Mouse (Mus musculus): ENCODE results near the gene Frs2. TPM values are rescaled to one million over a fixed set of nuclear protein-coding genes. Genes with fewer than 3 reads are reported as not detected.

Gene Frs2
- polyA plus RNA-seq, 1 experiment from 2014 or later, result 7.7 TPM

DNA sequence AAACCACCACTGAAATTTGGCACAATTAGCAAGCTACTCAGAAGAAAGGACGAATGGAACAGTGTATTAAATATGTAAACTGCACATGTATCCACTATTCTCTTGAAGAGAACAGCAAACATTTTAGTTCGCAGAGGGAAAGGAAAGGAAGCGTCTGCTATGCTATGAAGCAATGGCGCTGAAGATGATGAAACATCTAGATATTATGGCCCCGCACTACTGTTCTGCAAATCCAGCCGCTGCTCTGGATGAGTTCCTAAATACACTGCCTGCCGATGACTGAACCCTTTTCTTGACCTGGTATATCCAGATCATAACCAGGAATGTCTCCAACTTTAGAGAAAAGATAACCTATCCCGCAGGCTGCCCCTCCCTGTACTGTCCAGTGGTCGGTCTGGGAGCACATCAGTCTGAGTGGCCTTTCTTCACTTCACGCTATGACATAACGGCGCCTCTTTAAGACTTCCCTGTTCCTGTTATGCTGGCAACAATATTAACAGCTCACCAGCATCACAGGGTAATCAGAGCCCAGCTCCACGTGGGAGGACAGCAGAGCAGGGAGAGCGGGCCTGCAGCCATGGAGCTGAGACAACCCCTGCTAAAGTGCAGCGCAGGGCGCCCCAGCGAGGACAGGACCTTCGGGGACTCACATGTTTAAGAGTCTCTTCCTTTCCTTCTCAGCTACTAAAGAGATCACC is 76.0 kb downstream of the Frs2 start:
- 80% methylated on average over 18 of the region's 18 CpGs for WGBS (ENCODE audit: insufficient replicate concordance)
- Histone ChIP-seq H3K27me3 (ENCODE audit: insufficient read depth, low read length) (no peaks in the 10 kb centered on the region), H3K36me3 (replicated peaks; ENCODE audit: insufficient read depth, low read length) (peaks cover 47% of the 10 kb centered on the region), H3K9ac (replicated peaks) (no peak overlapping the region), H3K4me2 (ENCODE audit: low read depth, low read length) (no peak overlapping the region; the same call in 1 of the 2 replicates), H3K4me1 (ENCODE audit: insufficient read depth) (no peaks in the 10 kb centered on the region), H3K9me3 (ENCODE audit: low read length) (no peaks in the 10 kb centered on the region), H3K4me3 (ENCODE audit: low read depth, low read length) (no peak overlapping the region), H3K27ac (ENCODE audit: low read depth) (no peak overlapping the region; the same call in 1 of the 2 replicates)
- ATAC-seq (peak; percentile 43), DNase-seq (no peak)
- TF ChIP-seq EP300 (IDR thresholded peaks at IDR 0.05; ENCODE audit: low read depth), result no peak
- no peak for TF ChIP-seq CTCF (IDR thresholded peaks at IDR 0.05; ENCODE audit: low read depth)

DNA sequence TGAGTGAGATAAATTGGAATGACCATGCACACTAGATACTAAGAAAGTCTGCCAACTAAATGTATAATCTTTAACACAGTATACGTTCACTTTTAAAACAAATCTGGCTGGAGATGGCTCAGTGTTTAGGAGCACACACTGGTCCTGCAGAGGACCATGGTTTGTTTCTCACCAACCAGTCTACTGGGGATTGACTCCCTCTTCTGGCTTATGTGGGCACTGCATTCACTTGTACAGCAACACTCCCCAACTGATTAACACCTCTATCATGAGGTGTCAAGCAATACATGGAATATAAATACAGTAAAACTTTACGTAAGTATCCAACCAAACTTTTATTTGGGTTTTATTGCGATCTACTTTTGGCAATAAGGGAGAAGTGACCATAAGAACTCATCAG is 79.2 kb downstream of the Frs2 start:
- no peak for ATAC-seq

DNA sequence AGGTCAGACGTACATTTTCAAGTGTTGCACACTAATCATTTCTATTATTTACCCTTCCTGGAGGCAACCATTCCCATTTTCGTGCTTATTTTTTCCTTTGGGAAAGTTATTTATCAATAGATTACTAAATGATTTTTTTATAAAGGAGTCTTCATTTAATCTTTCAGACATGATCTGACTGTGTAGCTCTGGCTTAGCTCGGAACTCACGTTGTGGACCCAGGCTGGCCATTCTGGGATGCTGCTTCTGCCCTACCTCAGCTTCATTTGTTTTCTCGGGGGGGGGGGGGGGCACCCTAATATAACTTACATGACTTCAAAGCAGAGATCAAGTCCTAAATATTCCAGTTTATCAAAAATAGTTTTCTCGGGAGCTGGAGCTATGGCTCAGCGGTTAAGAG is 84.3 kb downstream of the Frs2 start:
- no peak for ATAC-seq
- Histone ChIP-seq H3K9me3 (ENCODE audit: low read length) (no peaks in the 10 kb centered on the region), H3K36me3 (replicated peaks; ENCODE audit: insufficient read depth, low read length) (peaks cover 26% of the 10 kb centered on the region), H3K27me3 (ENCODE audit: insufficient read depth, low read length) (no peaks in the 10 kb centered on the region), H3K27ac (ENCODE audit: low read depth) (no peak overlapping the region), H3K4me2 (ENCODE audit: low read depth, low read length) (peak overlapping the region; percentile 80), H3K4me1 (ENCODE audit: insufficient read depth) (no peaks in the 10 kb centered on the region), H3K9ac (replicated peaks) (no peak overlapping the region), H3K4me3 (ENCODE audit: low read depth, low read length) (peak overlapping the region; percentile 95)
- WGBS (ENCODE audit: insufficient replicate concordance), result 6% methylated on average over 7 of the region's 7 CpGs
- TF ChIP-seq EP300 (IDR thresholded peaks at IDR 0.05; ENCODE audit: low read depth), result 0 out of 2 replicates have a peak, but pooled peaks have one; percentile 1
- TF ChIP-seq CTCF (IDR thresholded peaks at IDR 0.05; ENCODE audit: low read depth), result no peak
- no peak for DNase-seq

More for the DNA sequence above, 79.2 kb downstream of the Frs2 start:
- Histone ChIP-seq H3K27ac (ENCODE audit: low read depth) (no peak overlapping the region), H3K4me2 (ENCODE audit: low read depth, low read length) (no peak overlapping the region), H3K4me3 (ENCODE audit: low read depth, low read length) (no peak overlapping the region), H3K9me3 (ENCODE audit: low read length) (no peaks in the 10 kb centered on the region), H3K9ac (replicated peaks) (no peak overlapping the region), H3K36me3 (replicated peaks; ENCODE audit: insufficient read depth, low read length) (peaks cover 25% of the 10 kb centered on the region), H3K27me3 (ENCODE audit: insufficient read depth, low read length) (no peaks in the 10 kb centered on the region), H3K4me1 (ENCODE audit: insufficient read depth) (no peaks in the 10 kb centered on the region)
- WGBS (ENCODE audit: insufficient replicate concordance), result 90% methylated on average over 3 of the region's 3 CpGs
- peak; percentile 46 for TF ChIP-seq CTCF (IDR thresholded peaks at IDR 0.05; ENCODE audit: low read depth)
- no peak for TF ChIP-seq EP300 (IDR thresholded peaks at IDR 0.05; ENCODE audit: low read depth)
- no peak for DNase-seq

- no peaks in the 10 kb centered on the region for H3K4me1 ChIP-seq (ENCODE audit: insufficient read depth)
- DNase-seq, result peak; percentile 99
- WGBS (ENCODE audit: insufficient replicate concordance), result 2% methylated on average over 67 of the region's 68 CpGs
- ATAC-seq, result peak; percentile 95
- H3K9ac ChIP-seq (replicated peaks), result peak within 1 kb of the TSS; percentile 86
- no peaks in the 10 kb centered on the region for H3K27me3 ChIP-seq (ENCODE audit: insufficient read depth, low read length)
- peak within 1 kb of the TSS; percentile 80 for H3K4me2 ChIP-seq (ENCODE audit: low read depth, low read length)
- no peaks in the 10 kb centered on the region for H3K9me3 ChIP-seq (ENCODE audit: low read length)
- H3K4me3 ChIP-seq (ENCODE audit: low read depth, low read length), result peak within 1 kb of the TSS; percentile 95
- H3K36me3 ChIP-seq (replicated peaks; ENCODE audit: insufficient read depth, low read length), result peaks cover 33% of the 10 kb centered on the region
- TF ChIP-seq CTCF (IDR thresholded peaks at IDR 0.05; ENCODE audit: low read depth) (no peak), EP300 (IDR thresholded peaks at IDR 0.05; ENCODE audit: low read depth) (0 out of 2 replicates have a peak, but pooled peaks have one; percentile 10)
- H3K27ac ChIP-seq (ENCODE audit: low read depth), result peak within 1 kb of the TSS; percentile 89
These were observed 84.9 kb downstream of the Frs2 start, which contains the start of gene Cct2 for GRCm38 (mm10) chr10:117063254-117064021. Cct2 (minus strand) TSS chr10:117063814.

- Histone ChIP-seq H3K4me2 (ENCODE audit: low read depth, low read length) (peak overlapping the region; percentile 78), H3K36me3 (replicated peaks; ENCODE audit: insufficient read depth, low read length) (peaks cover 38% of the 10 kb centered on the region), H3K9ac (replicated peaks) (peak overlapping the region; percentile 86), H3K4me1 (ENCODE audit: insufficient read depth) (no peaks in the 10 kb centered on the region), H3K9me3 (ENCODE audit: low read length) (no peaks in the 10 kb centered on the region), H3K27me3 (ENCODE audit: insufficient read depth, low read length) (no peaks in the 10 kb centered on the region), H3K4me3 (ENCODE audit: low read depth, low read length) (peak overlapping the region; percentile 95), H3K27ac (ENCODE audit: low read depth) (peak overlapping the region; percentile 89)
- TF ChIP-seq CTCF (IDR thresholded peaks at IDR 0.05; ENCODE audit: low read depth), result no peak
- TF ChIP-seq EP300 (IDR thresholded peaks at IDR 0.05; ENCODE audit: low read depth), result no peak
- peak; percentile 6; the same call in 1 of the 2 replicates for ATAC-seq
- peak; percentile 26 for DNase-seq
- WGBS (ENCODE audit: insufficient replicate concordance), result 1% methylated on average over 15 of the region's 15 CpGs
These were observed 85.5 kb downstream of the Frs2 start for GRCm38 (mm10) chr10:117062894-117063253.

DNA sequence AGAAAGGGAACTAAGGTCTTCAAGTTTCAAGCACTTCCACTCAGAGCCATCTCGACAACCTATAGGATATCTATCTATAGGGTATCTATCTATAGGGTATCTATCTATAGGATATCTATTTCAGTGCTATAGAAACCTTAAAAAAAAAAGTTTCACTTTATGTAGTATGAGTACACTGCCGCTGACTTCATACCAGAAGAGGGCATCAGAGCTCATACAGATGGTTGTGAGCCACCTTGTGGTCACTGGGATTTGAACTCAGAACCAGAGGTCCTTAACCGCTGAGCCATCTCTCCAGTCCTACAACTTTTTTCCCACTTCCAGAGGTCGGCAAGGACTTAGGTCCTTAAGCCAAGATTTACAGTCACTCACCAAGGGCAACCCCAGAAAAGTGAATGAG is 92.7 kb downstream of the Frs2 start:
- peak; percentile 46 for TF ChIP-seq CTCF (IDR thresholded peaks at IDR 0.05; ENCODE audit: low read depth)
- no peak for TF ChIP-seq EP300 (IDR thresholded peaks at IDR 0.05; ENCODE audit: low read depth)
- ATAC-seq, result no peak
- Histone ChIP-seq H3K9me3 (ENCODE audit: low read length) (no peaks in the 10 kb centered on the region), H3K4me2 (ENCODE audit: low read depth, low read length) (no peak overlapping the region), H3K27ac (ENCODE audit: low read depth) (no peak overlapping the region), H3K36me3 (replicated peaks; ENCODE audit: insufficient read depth, low read length) (peaks cover 95% of the 10 kb centered on the region), H3K9ac (replicated peaks) (no peak overlapping the region), H3K27me3 (ENCODE audit: insufficient read depth, low read length) (no peaks in the 10 kb centered on the region), H3K4me1 (ENCODE audit: insufficient read depth) (no peaks in the 10 kb centered on the region), H3K4me3 (ENCODE audit: low read depth, low read length) (no peak overlapping the region)
- no peak for DNase-seq
- WGBS (ENCODE audit: insufficient replicate concordance), result 87% methylated on average over 4 of the region's 4 CpGs

All from liver, postnatal 0 days (tissue).